In the genomic region with DNA sequence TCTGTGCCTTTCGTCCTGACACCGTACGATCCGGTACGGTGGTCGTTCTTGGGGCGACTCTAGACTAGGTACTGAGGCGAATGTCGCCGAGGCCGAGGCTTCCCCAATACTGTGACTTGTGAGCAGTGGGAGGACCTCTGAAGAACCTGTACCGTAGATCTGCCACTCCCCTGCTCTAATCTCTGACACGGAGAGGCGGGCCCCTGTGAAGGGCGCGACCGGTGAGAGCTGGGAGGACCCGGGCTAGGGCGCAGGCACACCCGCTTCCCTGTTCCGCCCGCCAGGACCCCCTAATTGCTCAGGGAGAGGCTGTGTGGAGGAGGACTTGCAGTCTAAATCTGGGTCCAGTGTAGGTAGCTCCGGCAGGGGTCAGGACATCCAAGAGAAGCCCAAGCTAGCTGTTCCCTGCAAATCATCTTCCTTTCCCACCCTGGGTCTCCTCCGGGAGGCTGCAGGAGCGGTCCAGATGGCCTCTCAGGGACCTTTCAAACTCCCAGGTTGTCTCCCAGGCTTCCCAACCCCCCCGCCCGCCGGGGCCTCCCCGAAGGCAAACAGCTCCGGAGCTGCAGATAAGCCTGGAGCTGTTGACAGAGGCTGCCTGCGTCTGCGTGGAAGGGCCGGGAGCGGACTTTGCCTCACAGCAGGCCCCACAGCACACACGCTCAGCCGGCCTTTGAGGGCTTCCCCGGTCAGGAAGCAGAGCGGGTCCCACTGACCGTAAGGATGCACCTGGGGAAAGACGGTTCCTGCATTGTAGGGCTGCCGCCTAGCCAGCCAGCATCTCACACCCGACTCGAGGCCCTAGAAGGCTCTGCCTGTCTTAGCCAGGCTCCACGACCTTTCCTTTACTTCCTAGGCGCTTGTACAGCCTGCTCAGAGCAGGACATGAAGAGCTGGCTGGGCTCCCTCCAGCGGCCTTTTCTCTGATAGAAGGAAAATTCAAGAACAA, we compare ENCODE assay signal across 8 mouse cellular contexts. TPM values are rescaled to one million over a fixed set of nuclear protein-coding genes. Genes with fewer than 3 reads are reported as not detected.
DNase-seq lines count a peak whose midpoint lies in the region; ATAC-seq lines count a peak whose summit lies in the region.

No protein-coding gene starts in this region.

- H3K4me2 ChIP-seq in forebrain, embryonic 15.5 days (replicated peaks): peak overlapping the region; percentile 95
- H3K4me2 ChIP-seq in lung, embryonic 15.5 days: peak overlapping the region; percentile 99

- H3K4me1 ChIP-seq in forebrain, embryonic 15.5 days: peaks cover 36% of the 10 kb centered on the region
- H3K4me1 ChIP-seq in lung, embryonic 15.5 days: peaks cover 33% of the 10 kb centered on the region

- intact Hi-C loops in gastrocnemius, postnatal 14 days (cut with DNase I; ENCODE audit: low total_unique reads): no loop called here

- H3K4me3 ChIP-seq in forebrain, embryonic 15.5 days: peak overlapping the region; percentile 53; the same call in 1 of the 2 replicates
- peak overlapping the region; percentile 62 for H3K4me3 ChIP-seq in lung, embryonic 15.5 days

- no peaks in the 10 kb centered on the region for H3K36me3 ChIP-seq in forebrain, embryonic 15.5 days
- no peaks in the 10 kb centered on the region for H3K36me3 ChIP-seq in lung, embryonic 15.5 days

- 5% methylated on average over 44 of the region's 46 CpGs for WGBS in forebrain, embryonic 15.5 days
- WGBS in lung, embryonic 15.5 days: 4% methylated on average over 46 of the region's 46 CpGs

- no peak overlapping the region for H3K9ac ChIP-seq in forebrain, embryonic 15.5 days (replicated peaks)
- no peak overlapping the region for H3K9ac ChIP-seq in lung, embryonic 15.5 days

- peaks cover 35% of the 10 kb centered on the region for H3K27me3 ChIP-seq in forebrain, embryonic 15.5 days
- peaks cover 34% of the 10 kb centered on the region for H3K27me3 ChIP-seq in lung, embryonic 15.5 days

- H3K9me3 ChIP-seq in forebrain, embryonic 15.5 days: no peaks in the 10 kb centered on the region
- H3K9me3 ChIP-seq in lung, embryonic 15.5 days: no peaks in the 10 kb centered on the region

- no peak for ATAC-seq in forebrain, embryonic 15.5 days (replicated peaks)
- ATAC-seq in lung, embryonic 15.5 days (ENCODE audit: borderline replicate concordance, extremely low read depth, low FRiP score, low TSS enrichment): peak; percentile 21; the same call in 1 of the 2 replicates

- peak; percentile 61 for DNase-seq in CD4-positive, CD25-positive, alpha-beta regulatory T cell, adult 2 months (ENCODE audit: low read depth, low spot score)
- peak; percentile 52 for DNase-seq in R1 (ENCODE audit: low read depth, low spot score)
- DNase-seq in kidney, adult 9 months: peak; percentile 32
- DNase-seq in ovary, postnatal 36 days (ENCODE audit: low spot score): peak; percentile 42
- DNase-seq in gastrocnemius, postnatal 14 days: no peak
- no peak for DNase-seq in layer of hippocampus, adult 9-11 months

- H3K27ac ChIP-seq in forebrain, embryonic 15.5 days (replicated peaks): no peak overlapping the region
- peak overlapping the region; percentile 34; the same call in 1 of the 2 replicates for H3K27ac ChIP-seq in lung, embryonic 15.5 days

RNA-seq across cellular contexts. Expression of a gene that starts 2.3 kb away (rescaled TPM):
- 0.63 and 1.3 TPM in 2 replicates for polyA plus RNA-seq in forebrain, embryonic 15.5 days (2015; fragmentation: Nextera tagmentation; extraction: Ambion mirVana)
- polyA plus RNA-seq in lung, embryonic 15.5 days (2015; fragmentation: Nextera tagmentation; extraction: Ambion mirVana): 1.6 and 2.4 TPM in 2 replicates
- under 1 TPM in 1 of 2 experiments, not detected in 1; 0.20 TPM for total RNA-seq in gastrocnemius, postnatal 14 days (2021)

RNA-seq across cellular contexts. Expression of a gene that starts 15.8 kb away (rescaled TPM):
- polyA plus RNA-seq in forebrain, embryonic 15.5 days (2015; fragmentation: Nextera tagmentation; extraction: Ambion mirVana): 0.33 and 0.51 TPM in 2 replicates
- polyA plus RNA-seq in lung, embryonic 15.5 days (2015; fragmentation: Nextera tagmentation; extraction: Ambion mirVana): 1.3 and 1.4 TPM in 2 replicates
- total RNA-seq in gastrocnemius, postnatal 14 days (2021): not detected

RNA-seq across cellular contexts. Expression of a gene that starts 42.9 kb away (rescaled TPM):
- 21.5 and 21.6 TPM in 2 replicates for polyA plus RNA-seq in forebrain, embryonic 15.5 days (2015; fragmentation: Nextera tagmentation; extraction: Ambion mirVana)
- polyA plus RNA-seq in lung, embryonic 15.5 days (2015; fragmentation: Nextera tagmentation; extraction: Ambion mirVana): 30.4 and 31.7 TPM in 2 replicates
- total RNA-seq in gastrocnemius, postnatal 14 days (2021): 10 to 100 TPM; 12.7 to 12.9 TPM

RNA-seq across cellular contexts. Expression of a gene that starts 53.1 kb away (rescaled TPM):
- 15.9 and 17.9 TPM in 2 replicates for polyA plus RNA-seq in forebrain, embryonic 15.5 days (2015; fragmentation: Nextera tagmentation; extraction: Ambion mirVana)
- polyA plus RNA-seq in lung, embryonic 15.5 days (2015; fragmentation: Nextera tagmentation; extraction: Ambion mirVana): 21.4 and 21.6 TPM in 2 replicates
- total RNA-seq in gastrocnemius, postnatal 14 days (2021): 1 to 10 TPM; 1.8 to 3.6 TPM

Comparison
In these comparisons a context has a peak if more than half of its experiments do, and no peak if none do; other contexts are left out.
1. DNase-seq: peak in CD4-positive, CD25-positive, alpha-beta regulatory T cell, adult 2 months (single experiment), R1 (single experiment), kidney, adult 9 months (single experiment) and ovary, postnatal 36 days (single experiment); none in gastrocnemius, postnatal 14 days (single experiment) and layer of hippocampus, adult 9-11 months (single experiment).